Mouse (Mus musculus) bone marrow macrophage, adult 2 months (primary cell): ENCODE results near the gene Piwil4.

ENCODE experiments used
- CTCF ChIP-seq: IDR thresholded peaks from 2 replicates; pipeline ENCODE4 v1.5.1; 2012; ENCODE audit warnings: low read depth, mild to moderate bottlenecking, low read length, moderate library complexity
- POLR2A ChIP-seq: IDR thresholded peaks from 2 replicates; pipeline ENCODE4 v1.6.1; 2012; ENCODE audit warnings: mild to moderate bottlenecking, low read depth, low read length, borderline replicate concordance

DNA sequence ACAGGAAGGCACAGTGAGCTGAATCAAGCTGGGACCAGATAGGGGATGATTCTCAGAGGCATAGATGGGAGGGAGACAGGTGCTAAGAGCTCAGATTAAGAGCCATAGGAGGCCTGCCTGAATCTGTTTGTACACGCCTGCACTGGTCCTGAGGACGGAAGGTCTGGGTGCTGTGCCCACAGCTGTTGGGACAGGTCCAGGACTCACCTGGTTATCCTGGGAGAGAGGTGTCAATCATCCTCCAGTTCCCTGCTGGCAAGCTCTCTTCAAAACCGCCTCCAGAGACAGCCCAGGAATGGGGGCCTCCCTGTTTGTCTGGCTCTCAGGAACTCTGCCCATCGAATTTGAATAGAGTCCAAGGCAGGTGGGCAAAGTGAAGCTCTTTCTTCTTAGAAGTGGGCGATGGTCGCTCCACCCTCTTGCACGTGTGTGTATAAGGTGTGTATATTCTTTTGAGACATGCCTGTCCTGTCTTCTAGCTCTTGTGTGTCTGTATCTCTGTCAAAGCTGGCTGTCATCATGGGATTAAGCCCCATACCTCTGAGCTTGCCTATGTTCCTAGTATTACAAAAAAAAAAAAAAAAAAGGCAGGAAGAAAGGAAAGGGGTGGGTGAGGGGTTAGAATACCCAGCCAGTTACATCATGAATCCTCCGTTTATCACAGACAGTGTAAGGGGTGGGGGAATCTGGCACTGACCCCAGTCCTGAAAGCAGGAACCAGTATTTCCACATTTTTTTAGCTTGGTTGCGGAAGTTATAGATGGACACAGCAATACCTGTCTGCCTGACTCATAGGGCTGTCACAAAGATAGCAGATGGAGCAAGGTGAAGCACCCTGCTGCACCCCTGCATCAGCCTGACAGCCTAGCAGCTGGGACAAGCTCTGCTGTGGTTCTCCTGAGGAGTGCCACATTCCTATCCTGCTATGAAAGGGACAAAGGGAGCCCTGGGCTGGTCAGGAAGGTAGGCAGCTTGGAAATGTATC is 64.5 kb downstream of the Piwil4 start:
- TF ChIP-seq CTCF (no peak), POLR2A (no peak)
